In genomic region chr9:85487052-85487668, GRCm38 (mm10) we compare ENCODE assay signal across 23 mouse cellular contexts.
A peak's percentile ranks its signal among the peaks of the same experiment; 100 is the strongest.
DNase-seq lines count a peak whose midpoint lies in the region; ATAC-seq lines count a peak whose summit lies in the region.
"Had no signal": no experiment of that assay in that cellular context is flagged by ENCODE, and none has a peak within 500 bp of the region (broad histone marks: within the 10 kb centered on the region; RNA-seq: fewer than 3 reads in every experiment).

No protein-coding gene starts in this region.

- peaks cover 2% of the 10 kb centered on the region; the same call in 1 of the 2 replicates for H3K4me1 ChIP-seq in forebrain, embryonic 11.5 days (replicated peaks; ENCODE audit: control insufficient read depth, insufficient read depth, low read length)
- peaks cover 5% of the 10 kb centered on the region; the same call in 1 of the 2 replicates for H3K4me1 ChIP-seq in forebrain, embryonic 16.5 days (replicated peaks; ENCODE audit: control insufficient read depth, insufficient read depth, low read length)
- H3K4me1 ChIP-seq in midbrain, embryonic 12.5 days: peaks cover 12% of the 10 kb centered on the region
- H3K4me1 ChIP-seq in midbrain, embryonic 10.5 days: peaks cover 18% of the 10 kb centered on the region
- peaks cover 11% of the 10 kb centered on the region; the same call in 1 of the 2 replicates for H3K4me1 ChIP-seq in midbrain, embryonic 15.5 days
- H3K4me1 ChIP-seq: embryonic facial prominence, embryonic 13.5 days; heart, embryonic 10.5 days; heart, embryonic 15.5 days; limb, embryonic 13.5 days had no signal

- H3K36me3 ChIP-seq in forebrain, embryonic 11.5 days (ENCODE audit: control insufficient read depth, insufficient read depth, low read length): no peaks in the 10 kb centered on the region
- no peaks in the 10 kb centered on the region for H3K36me3 ChIP-seq in forebrain, embryonic 16.5 days (ENCODE audit: control insufficient read depth, insufficient read depth)
- no peaks in the 10 kb centered on the region for H3K36me3 ChIP-seq in midbrain, embryonic 12.5 days
- no peaks in the 10 kb centered on the region for H3K36me3 ChIP-seq in midbrain, embryonic 10.5 days
- no peaks in the 10 kb centered on the region for H3K36me3 ChIP-seq in midbrain, embryonic 15.5 days (replicated peaks)
- H3K36me3 ChIP-seq: embryonic facial prominence, embryonic 13.5 days; heart, embryonic 10.5 days; heart, embryonic 15.5 days; hindbrain, embryonic 13.5 days; limb, embryonic 13.5 days had no signal

- no peak overlapping the region for H3K27ac ChIP-seq in forebrain, embryonic 11.5 days (ENCODE audit: low read depth, low read length)
- no peak overlapping the region for H3K27ac ChIP-seq in forebrain, embryonic 16.5 days (ENCODE audit: low read length)
- no peak overlapping the region for H3K27ac ChIP-seq in midbrain, embryonic 12.5 days (replicated peaks)
- H3K27ac ChIP-seq in midbrain, embryonic 10.5 days (replicated peaks): no peak overlapping the region
- no peak overlapping the region for H3K27ac ChIP-seq in midbrain, embryonic 15.5 days
- H3K27ac ChIP-seq: embryonic facial prominence, embryonic 13.5 days; heart, embryonic 10.5 days; heart, embryonic 15.5 days; hindbrain, embryonic 13.5 days; kidney, postnatal 0 days; limb, embryonic 13.5 days had no signal

- H3K9me3 ChIP-seq in forebrain, embryonic 11.5 days (ENCODE audit: control insufficient read depth, low read length): no peaks in the 10 kb centered on the region
- no peaks in the 10 kb centered on the region for H3K9me3 ChIP-seq in forebrain, embryonic 16.5 days (ENCODE audit: control insufficient read depth, low read length)
- H3K9me3 ChIP-seq in midbrain, embryonic 12.5 days: no peaks in the 10 kb centered on the region
- no peaks in the 10 kb centered on the region for H3K9me3 ChIP-seq in midbrain, embryonic 10.5 days (replicated peaks)
- no peaks in the 10 kb centered on the region for H3K9me3 ChIP-seq in midbrain, embryonic 15.5 days
- H3K9me3 ChIP-seq: embryonic facial prominence, embryonic 13.5 days; heart, embryonic 10.5 days; heart, embryonic 15.5 days; hindbrain, embryonic 13.5 days; limb, embryonic 13.5 days had no signal

- WGBS in forebrain, embryonic 11.5 days: 12% methylated on average over 3 of the region's 3 CpGs
- WGBS in forebrain, embryonic 16.5 days: 6% methylated on average over 3 of the region's 3 CpGs
- WGBS in midbrain, embryonic 12.5 days: 5% methylated on average over 3 of the region's 3 CpGs
- 24% methylated on average over 3 of the region's 3 CpGs for WGBS in midbrain, embryonic 10.5 days
- WGBS in midbrain, embryonic 15.5 days: 11% methylated on average over 3 of the region's 3 CpGs

- no peak for DNase-seq in forebrain, embryonic 11.5 days (ENCODE audit: low spot score)
- no peak for DNase-seq in midbrain, embryonic 10.5 days (ENCODE audit: low spot score)
- DNase-seq in adrenal gland, adult 18-20 months (ENCODE audit: low spot score in 2 of 2): no peak
- no peak for DNase-seq in heart, adult 11 months
- DNase-seq: adrenal gland, postnatal 14 days; cerebellum, adult 11-12 months; cerebellum, adult 9-11 months; gastrocnemius, postnatal 14 days; kidney, adult 8-10 months; kidney, postnatal 4 days; lung, postnatal 36 days had no signal

- no peak overlapping the region for H3K4me2 ChIP-seq in forebrain, embryonic 11.5 days (ENCODE audit: low read depth, low read length, severe bottlenecking)
- no peak overlapping the region for H3K4me2 ChIP-seq in forebrain, embryonic 16.5 days (ENCODE audit: low read length)
- no peak overlapping the region for H3K4me2 ChIP-seq in midbrain, embryonic 12.5 days (replicated peaks)
- no peak overlapping the region for H3K4me2 ChIP-seq in midbrain, embryonic 15.5 days
- H3K4me2 ChIP-seq: embryonic facial prominence, embryonic 13.5 days; heart, embryonic 15.5 days; hindbrain, embryonic 13.5 days; limb, embryonic 13.5 days; liver, embryonic 11.5 days had no signal

- H3K4me3 ChIP-seq in forebrain, embryonic 11.5 days (ENCODE audit: low read depth, low read length): no peak overlapping the region
- no peak overlapping the region for H3K4me3 ChIP-seq in forebrain, embryonic 16.5 days (replicated peaks; ENCODE audit: low read length)
- H3K4me3 ChIP-seq in midbrain, embryonic 12.5 days: no peak overlapping the region
- no peak overlapping the region for H3K4me3 ChIP-seq in midbrain, embryonic 10.5 days
- H3K4me3 ChIP-seq in midbrain, embryonic 15.5 days: no peak overlapping the region
- H3K4me3 ChIP-seq: embryonic facial prominence, embryonic 13.5 days; heart, embryonic 10.5 days; heart, embryonic 15.5 days; hindbrain, embryonic 13.5 days; limb, embryonic 13.5 days had no signal

- peaks cover 17% of the 10 kb centered on the region for H3K27me3 ChIP-seq in forebrain, embryonic 11.5 days (ENCODE audit: control insufficient read depth, insufficient read depth, low read length)
- H3K27me3 ChIP-seq in forebrain, embryonic 16.5 days (replicated peaks; ENCODE audit: control insufficient read depth, insufficient read depth, low read length): no peaks in the 10 kb centered on the region
- H3K27me3 ChIP-seq in midbrain, embryonic 12.5 days: 0 out of 2 replicates have a peak, but pooled peaks cover 11% of the 10 kb centered on the region
- peaks cover 30% of the 10 kb centered on the region; the same call in 1 of the 2 replicates for H3K27me3 ChIP-seq in midbrain, embryonic 10.5 days (ENCODE audit: low read depth, poor library complexity, severe bottlenecking)
- H3K27me3 ChIP-seq in midbrain, embryonic 15.5 days (replicated peaks): 0 out of 2 replicates have a peak, but pooled peaks cover 4% of the 10 kb centered on the region
- H3K27me3 ChIP-seq: CH12.LX; embryonic facial prominence, embryonic 13.5 days; heart, embryonic 15.5 days; hindbrain, embryonic 13.5 days; limb, embryonic 13.5 days had no signal

- no peak overlapping the region for H3K9ac ChIP-seq in forebrain, embryonic 11.5 days (ENCODE audit: low read length)
- H3K9ac ChIP-seq in forebrain, embryonic 16.5 days (replicated peaks; ENCODE audit: low read depth, low read length): no peak overlapping the region
- no peak overlapping the region for H3K9ac ChIP-seq in midbrain, embryonic 12.5 days (replicated peaks)
- H3K9ac ChIP-seq in midbrain, embryonic 15.5 days: no peak overlapping the region
- H3K9ac ChIP-seq: embryonic facial prominence, embryonic 13.5 days; heart, embryonic 15.5 days; hindbrain, embryonic 13.5 days; limb, embryonic 13.5 days had no signal

- ATAC-seq in forebrain, embryonic 11.5 days (replicated peaks; ENCODE audit: low FRiP score): peak; percentile 65
- no peak for ATAC-seq in forebrain, embryonic 16.5 days
- peak; percentile 73 for ATAC-seq in midbrain, embryonic 12.5 days (ENCODE audit: low FRiP score, low read depth)
- peak; percentile 68 for ATAC-seq in midbrain, embryonic 15.5 days (replicated peaks)
- ATAC-seq: intestine, embryonic 16.5 days had no signal
